Mouse (Mus musculus) lung, embryonic 16.5 days (tissue): Measurements from ENCODE around the gene Flt3. TPM values are rescaled to one million over a fixed set of nuclear protein-coding genes. Genes with fewer than 3 reads are reported as not detected.

ENCODE experiments used
- ATAC-seq: fragments of 200-750 bp; cut with Nextera tagmentation; 2 replicates; pipeline ENCODE4 v1.8.0; 2017; ENCODE audit warnings: low read depth, mild to moderate bottlenecking, moderate library complexity
- H3K27ac ChIP-seq: fragments of 300-500 bp; sonication (generic); 2 replicates; pipeline ENCODE4 v1.5.1; 2014; ENCODE audit warnings: mild to moderate bottlenecking, control low read depth, low read length
- H3K27me3 ChIP-seq: fragments of 300-500 bp; sonication (generic); 2 replicates; pipeline ENCODE4 v1.6.1; 2014; ENCODE audit warnings: low read depth, low read length, mixed read lengths; ENCODE audit not compliant: control insufficient read depth, insufficient read depth
- H3K36me3 ChIP-seq: fragments of 300-500 bp; sonication (generic); 2 replicates; pipeline ENCODE4 v1.6.1; 2014; ENCODE audit warnings: low read length; ENCODE audit not compliant: control insufficient read depth, insufficient read depth
- H3K4me1 ChIP-seq: fragments of 300-500 bp; sonication (generic); replicated peaks from 2 replicates; pipeline ENCODE4 v1.6.1; 2014; ENCODE audit warnings: low read length, mixed read lengths; ENCODE audit not compliant: control insufficient read depth, insufficient read depth
- H3K4me2 ChIP-seq: fragments of 300-500 bp; sonication (generic); 2 replicates; pipeline ENCODE4 v1.6.1; 2014; ENCODE audit warnings: low read depth, low read length, control low read depth
- H3K4me3 ChIP-seq: fragments of 300-500 bp; sonication (generic); 2 replicates; pipeline ENCODE4 v1.5.1; 2014; ENCODE audit warnings: mild to moderate bottlenecking, low read length, control low read depth
- H3K9ac ChIP-seq: fragments of 300-500 bp; sonication (generic); 2 replicates; pipeline ENCODE4 v1.6.1; 2014; ENCODE audit warnings: low read length, control low read depth
- H3K9me3 ChIP-seq: fragments of 300-500 bp; sonication (generic); 2 replicates; pipeline ENCODE4 v1.6.1; 2016; ENCODE audit warnings: low read length; ENCODE audit not compliant: control insufficient read depth
- WGBS: fragments of 180-500 bp; shearing (Covaris S2); extraction: QIAGEN DNeasy Blood & Tissue Kit; methylation state at CpG from one replicate; pipeline ENCODE4 v1.1.7; 2014; 5-methylcytosine and 5-hydroxymethylcytosine counted together
- polyA plus RNA-seq: library from polyadenylated mRNA; unstranded; fragments of >200 nt; fragmentation: Nextera tagmentation; extraction: Ambion mirVana; gene quantifications from 2 replicates; pipeline ENCODE4 v1.2.1, GENCODE M21; 2015

Gene Flt3
- polyA plus RNA-seq, 1 experiment from 2014 or later: 0.18 TPM

DNA sequence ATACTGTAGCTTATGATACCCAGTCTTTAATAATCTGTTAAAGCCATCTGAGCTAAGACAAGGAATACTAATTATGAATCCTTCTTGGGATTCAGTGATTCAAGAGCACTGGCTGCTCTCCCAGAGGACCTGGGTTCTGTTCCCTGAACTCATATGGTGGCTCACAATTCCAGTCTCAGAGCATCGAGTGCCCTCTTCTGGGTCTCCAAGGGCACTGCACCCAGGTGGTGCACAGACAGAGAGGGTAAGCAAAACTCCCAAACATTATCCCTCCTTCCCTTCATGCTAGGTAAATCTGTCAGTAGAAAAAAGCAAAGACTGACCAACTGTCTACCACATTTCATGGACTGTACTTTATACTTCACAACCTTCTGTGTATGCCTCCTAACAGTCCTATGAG lies 54.3 kb downstream of the Flt3 start:
- Histone ChIP-seq H3K9me3 (no peaks in the 10 kb centered on the region), H3K4me2 (no peak overlapping the region), H3K36me3 (no peaks in the 10 kb centered on the region), H3K4me3 (no peak overlapping the region), H3K27me3 (no peaks in the 10 kb centered on the region), H3K27ac (no peak overlapping the region), H3K4me1 (no peaks in the 10 kb centered on the region), H3K9ac (no peak overlapping the region)
- 53% methylated on average over 1 of the region's 1 CpGs for WGBS
- ATAC-seq: no peak

DNA sequence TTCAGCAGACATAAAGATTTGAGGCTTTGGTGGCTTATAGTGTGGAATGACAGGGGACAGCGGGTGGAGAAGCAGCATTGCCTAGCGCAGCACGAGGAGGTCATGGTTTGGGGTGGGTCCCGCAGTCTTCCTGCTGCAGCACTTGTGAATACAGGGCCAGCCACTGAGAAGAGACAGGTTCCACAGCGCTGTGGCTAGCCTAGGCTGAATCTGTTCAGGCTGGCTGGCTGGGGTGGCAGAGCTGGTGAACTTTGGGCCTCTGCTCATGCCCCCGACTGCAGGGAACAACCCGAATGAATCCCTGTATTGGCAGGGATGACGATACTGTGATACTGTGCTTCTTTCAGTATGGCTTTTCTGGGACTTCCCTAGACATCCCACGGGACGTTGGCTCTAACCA lies 56.4 kb downstream of the Flt3 start:
- H3K9ac ChIP-seq: no peak overlapping the region
- ATAC-seq: no peak
- no peaks in the 10 kb centered on the region for H3K9me3 ChIP-seq
- no peak overlapping the region for H3K4me3 ChIP-seq
- no peak overlapping the region for H3K4me2 ChIP-seq
- H3K4me1 ChIP-seq: no peaks in the 10 kb centered on the region
- 74% methylated on average over 10 of the region's 10 CpGs for whole genome bisulfite sequencing
- no peaks in the 10 kb centered on the region for H3K27me3 ChIP-seq
- H3K27ac ChIP-seq: no peak overlapping the region
- no peaks in the 10 kb centered on the region for H3K36me3 ChIP-seq

- Histone ChIP-seq H3K9me3 (no peaks in the 10 kb centered on the region), H3K9ac (no peak overlapping the region), H3K4me3 (no peak overlapping the region), H3K27ac (no peak overlapping the region), H3K27me3 (no peaks in the 10 kb centered on the region), H3K4me2 (no peak overlapping the region), H3K4me1 (no peaks in the 10 kb centered on the region), H3K36me3 (no peaks in the 10 kb centered on the region)
- 79% methylated on average over 6 of the region's 6 CpGs for WGBS
- no peak for ATAC-seq
Observed at GRCm38 (mm10) chr5:147342901-147343300, 57.4 kb downstream of the Flt3 start.

DNA sequence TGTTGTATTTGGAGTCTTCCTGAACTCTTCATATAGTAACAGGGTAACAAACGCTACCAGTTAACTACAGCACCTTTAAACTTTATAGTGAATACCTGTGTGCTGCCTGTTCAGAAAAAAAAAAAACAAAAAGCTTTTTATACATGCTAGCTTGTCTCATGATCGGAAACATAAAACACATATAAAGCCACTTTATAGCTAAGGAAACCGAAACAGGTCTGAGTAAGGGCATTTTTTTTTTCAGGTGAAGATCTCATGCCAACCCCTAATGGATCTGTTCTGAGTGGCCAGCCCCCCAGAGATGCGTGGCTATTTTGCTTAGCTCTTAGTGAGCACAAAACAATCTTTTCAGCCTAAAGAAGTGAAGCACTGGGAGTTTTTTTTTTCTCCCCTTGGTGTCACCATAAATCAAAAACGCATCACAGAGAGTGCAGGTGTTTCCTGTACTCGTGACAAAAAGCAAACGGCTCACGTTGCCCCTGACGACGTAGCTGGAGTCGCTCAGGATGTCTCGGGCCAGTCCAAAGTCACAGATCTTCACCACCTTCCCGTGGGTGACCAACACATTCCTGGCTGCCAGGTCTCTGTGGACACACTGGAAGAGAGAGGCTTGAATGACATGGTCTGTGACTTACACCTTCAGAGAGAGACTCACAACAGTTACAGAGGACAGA lies 59.4 kb downstream of the Flt3 start:
- Histone ChIP-seq H3K9me3 (no peaks in the 10 kb centered on the region), H3K36me3 (no peaks in the 10 kb centered on the region), H3K27ac (no peak overlapping the region), H3K4me3 (no peak overlapping the region), H3K9ac (no peak overlapping the region), H3K4me1 (no peaks in the 10 kb centered on the region), H3K4me2 (no peak overlapping the region), H3K27me3 (no peaks in the 10 kb centered on the region)
- 28% methylated on average over 13 of the region's 13 CpGs for WGBS
- no peak for ATAC-seq

DNA sequence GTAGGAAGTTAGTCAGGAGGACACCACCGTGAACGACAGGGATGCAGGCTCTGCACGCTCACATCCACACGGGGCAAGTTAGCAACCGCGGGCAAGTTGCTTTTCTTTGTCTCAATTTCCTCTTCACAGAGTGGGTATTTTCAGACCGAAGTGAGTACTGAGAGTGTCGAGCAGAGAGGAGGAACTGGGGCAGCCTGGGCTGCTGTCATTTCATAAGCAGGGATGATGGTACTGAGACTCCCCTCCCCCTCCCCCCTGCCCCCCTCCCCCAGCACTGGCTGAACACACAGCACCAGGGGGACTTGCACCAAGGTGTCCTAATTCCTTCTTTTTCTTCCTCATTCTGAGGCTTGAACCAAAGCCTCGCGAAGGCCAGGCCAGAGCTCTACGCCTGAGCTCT lies 60.7 kb downstream of the Flt3 start:
- Histone ChIP-seq H3K27ac (no peak overlapping the region), H3K9me3 (no peaks in the 10 kb centered on the region), H3K36me3 (no peaks in the 10 kb centered on the region), H3K4me3 (no peak overlapping the region), H3K9ac (no peak overlapping the region), H3K27me3 (no peaks in the 10 kb centered on the region), H3K4me1 (no peaks in the 10 kb centered on the region), H3K4me2 (no peak overlapping the region)
- 76% methylated on average over 11 of the region's 11 CpGs for WGBS
- ATAC-seq: no peak

DNA sequence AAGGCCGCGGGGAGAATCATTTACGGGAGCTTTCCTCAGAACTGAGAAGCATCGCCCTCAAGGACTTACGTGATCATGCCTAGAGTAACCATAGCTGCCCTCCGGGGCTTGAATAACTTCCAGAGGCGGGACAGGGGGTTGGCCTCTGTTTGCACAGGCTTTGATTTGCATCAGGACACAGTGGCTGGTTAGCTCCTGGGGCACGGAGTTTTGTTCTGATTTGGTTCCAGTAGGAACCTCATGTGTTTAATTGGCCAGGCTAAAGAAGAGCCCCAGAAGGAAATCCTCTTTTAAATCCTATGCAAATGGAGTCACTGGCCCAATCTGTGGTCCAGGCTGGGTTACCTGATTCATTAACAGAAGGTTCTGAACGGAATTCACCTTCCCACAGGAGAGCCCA lies 61.3 kb downstream of the Flt3 start:
- 54% methylated on average over 9 of the region's 9 CpGs for WGBS

DNA sequence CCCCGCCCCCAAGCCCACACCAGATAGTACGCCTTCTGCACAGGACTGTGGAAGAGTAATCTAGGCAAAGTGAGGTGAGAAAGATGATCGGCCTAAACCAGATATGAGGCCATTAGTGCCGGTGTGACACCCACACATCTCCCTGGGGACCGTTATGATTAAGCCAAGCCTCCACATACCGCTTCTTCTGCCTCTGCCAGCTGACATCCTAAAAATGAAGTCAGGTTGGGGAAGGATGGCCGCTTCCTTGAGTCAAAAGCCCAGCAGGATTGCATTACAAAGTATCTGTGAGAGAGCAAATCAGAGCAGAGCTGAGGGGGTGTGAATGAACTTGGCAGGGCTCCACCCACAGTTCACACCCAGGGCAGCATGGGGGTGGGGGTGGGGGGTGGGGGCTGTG lies 67.6 kb downstream of the Flt3 start:
- Histone ChIP-seq H3K36me3 (no peaks in the 10 kb centered on the region), H3K4me2 (no peak overlapping the region), H3K4me3 (no peak overlapping the region), H3K9me3 (no peaks in the 10 kb centered on the region), H3K27me3 (no peaks in the 10 kb centered on the region), H3K27ac (no peak overlapping the region), H3K9ac (no peak overlapping the region), H3K4me1 (no peaks in the 10 kb centered on the region)
- ATAC-seq: no peak
- 22% methylated on average over 7 of the region's 7 CpGs for WGBS

More for the DNA sequence above, 61.3 kb downstream of the Flt3 start:
- Histone ChIP-seq H3K36me3 (no peaks in the 10 kb centered on the region), H3K9me3 (no peaks in the 10 kb centered on the region), H3K9ac (no peak overlapping the region), H3K4me3 (no peak overlapping the region), H3K27ac (no peak overlapping the region), H3K4me2 (no peak overlapping the region), H3K4me1 (no peaks in the 10 kb centered on the region), H3K27me3 (no peaks in the 10 kb centered on the region)
- ATAC-seq: no peak

DNA sequence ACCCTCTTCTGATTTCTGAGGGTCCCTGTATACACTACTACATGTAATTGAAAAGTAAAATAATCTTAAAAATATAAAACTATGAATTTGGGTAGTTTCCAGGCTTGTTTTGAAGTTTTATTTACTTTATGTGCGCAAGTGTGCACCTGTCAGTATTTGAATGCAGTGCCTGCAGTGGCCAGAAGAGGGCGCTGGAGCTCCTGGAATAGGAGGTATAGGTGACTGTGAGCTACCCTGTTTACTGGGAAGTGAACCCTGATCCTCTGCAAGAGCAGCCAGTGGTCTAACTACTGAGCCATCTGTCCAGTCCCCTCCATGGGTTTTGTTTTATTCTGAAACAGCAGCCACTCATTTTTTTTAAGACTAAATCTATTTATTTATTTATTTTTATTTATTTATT lies 68.7 kb downstream of the Flt3 start:
- WGBS: 45% methylated on average over 2 of the region's 2 CpGs
- Histone ChIP-seq H3K27me3 (no peaks in the 10 kb centered on the region), H3K36me3 (no peaks in the 10 kb centered on the region), H3K9me3 (no peaks in the 10 kb centered on the region), H3K4me2 (no peak overlapping the region), H3K27ac (no peak overlapping the region), H3K4me3 (no peak overlapping the region), H3K9ac (no peak overlapping the region), H3K4me1 (no peaks in the 10 kb centered on the region)
- no peak for ATAC-seq

DNA sequence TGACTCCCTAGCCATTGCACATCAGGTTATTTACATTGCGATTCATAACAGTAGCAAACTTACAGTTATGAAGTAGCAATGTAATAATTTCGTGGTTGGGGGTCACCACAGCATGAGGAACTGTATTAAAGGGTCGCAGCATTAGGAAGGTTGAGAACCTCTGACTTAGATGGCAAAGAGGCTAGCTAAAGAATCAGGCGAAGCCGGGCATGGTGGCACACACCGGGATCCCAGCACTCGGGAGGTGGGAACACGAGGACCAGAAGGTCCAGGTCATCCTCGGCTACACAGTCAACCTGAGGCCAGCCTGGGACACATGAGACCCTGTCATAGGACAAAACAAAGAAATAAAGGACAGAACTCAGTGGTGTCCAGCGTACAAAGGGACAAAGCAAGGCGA lies 70.3 kb downstream of the Flt3 start:
- H3K4me1 ChIP-seq: no peaks in the 10 kb centered on the region
- H3K9me3 ChIP-seq: no peaks in the 10 kb centered on the region
- H3K36me3 ChIP-seq: no peaks in the 10 kb centered on the region
- H3K9ac ChIP-seq: no peak overlapping the region
- H3K4me3 ChIP-seq: no peak overlapping the region
- 79% methylated on average over 11 of the region's 11 CpGs for WGBS
- no peaks in the 10 kb centered on the region for H3K27me3 ChIP-seq
- ATAC-seq: no peak
- H3K4me2 ChIP-seq: no peak overlapping the region
- H3K27ac ChIP-seq: no peak overlapping the region

- Histone ChIP-seq H3K9me3 (no peaks in the 10 kb centered on the region), H3K9ac (no peak overlapping the region), H3K4me1 (no peaks in the 10 kb centered on the region), H3K36me3 (no peaks in the 10 kb centered on the region), H3K4me2 (no peak overlapping the region), H3K27me3 (peaks cover 2% of the 10 kb centered on the region; the same call in 1 of the 2 replicates), H3K27ac (no peak overlapping the region), H3K4me3 (no peak overlapping the region)
- 83% methylated on average over 5 of the region's 5 CpGs for WGBS
- ATAC-seq: no peak
Observed at GRCm38 (mm10) chr5:147327636-147328035, 72.7 kb downstream of the Flt3 start.
